Mouse (Mus musculus): Measurements from ENCODE around the gene Plod1. TPM values are rescaled to one million over a fixed set of nuclear protein-coding genes. Genes with fewer than 3 reads are reported as not detected.

Gene Plod1
- total and polyA plus RNA-seq, 3 experiments: 36.4 to 46.5 (median 44.0) TPM

Other genes starting within 250 kb of the Plod1 start
- under 1 TPM in 1 of 2 experiments, not detected in 1; 0.23 TPM for gene Zfp534, start 234.2 kb downstream of the Plod1 start, total RNA-seq (2021)
- gene Zfp534, start 234.2 kb downstream of the Plod1 start, polyA plus RNA-seq (2012; rRNA removed): not detected in 2 replicates
- 1 to 10 TPM; 4.2 to 5.9 TPM for gene Zfp984, start 127.0 kb downstream of the Plod1 start, total RNA-seq (2021)
- gene Zfp984, start 127.0 kb downstream of the Plod1 start, polyA plus RNA-seq (2012; rRNA removed): 0.04 TPM in 1 of 2 replicates, not detected in the other
- 10 to 100 TPM; 22.7 to 25.7 TPM for gene Zfp933, start 88.4 kb downstream of the Plod1 start, total RNA-seq (2021)
- gene Zfp933, start 88.4 kb downstream of the Plod1 start, polyA plus RNA-seq (2012; rRNA removed): 0.75 and 1.2 TPM in 2 replicates
- 10 to 100 TPM; 13.9 to 16.5 TPM for gene Miip, start 68.0 kb downstream of the Plod1 start, total RNA-seq (2021)
- gene Miip, start 68.0 kb downstream of the Plod1 start, polyA plus RNA-seq (2012; rRNA removed): 104 and 123 TPM in 2 replicates
- 10 to 100 TPM in 1 of 2 experiments, 1 to 10 TPM in 1; 7.8 to 11.7 TPM for gene Fv1, start 67.8 kb downstream of the Plod1 start, total RNA-seq (2021)
- gene Fv1, start 67.8 kb downstream of the Plod1 start, polyA plus RNA-seq (2012; rRNA removed): 0.50 and 0.75 TPM in 2 replicates
- 100 to 1,000 TPM; 164 to 221 TPM for gene Mfn2, start 32.1 kb downstream of the Plod1 start, total RNA-seq (2021)
- 77.6 and 98.7 TPM in 2 replicates for gene Mfn2, start 32.1 kb downstream of the Plod1 start, polyA plus RNA-seq (2012; rRNA removed)
- gene 2510039O18Rik, start 4.1 kb upstream of the Plod1 start, total RNA-seq (2021): 10 to 100 TPM; 44.4 TPM
- gene 2510039O18Rik, start 4.1 kb upstream of the Plod1 start, polyA plus RNA-seq (2012; rRNA removed): 119 and 120 TPM in 2 replicates
- gene Nppb, start 49.0 kb upstream of the Plod1 start, total RNA-seq (2021): 1 to 10 TPM in 1 of 2 experiments, not detected in 1; 9.8 TPM
- gene Nppb, start 49.0 kb upstream of the Plod1 start, polyA plus RNA-seq (2012; rRNA removed): not detected in 2 replicates
- not detected for gene Nppa, start 64.0 kb upstream of the Plod1 start, total RNA-seq (2021)
- not detected in 2 replicates for gene Nppa, start 64.0 kb upstream of the Plod1 start, polyA plus RNA-seq (2012; rRNA removed)
- 10 to 100 TPM; 10.4 to 12.2 TPM for gene Clcn6, start 102.1 kb upstream of the Plod1 start, total RNA-seq (2021)
- gene Clcn6, start 102.1 kb upstream of the Plod1 start, polyA plus RNA-seq (2012; rRNA removed): 6.5 and 8.6 TPM in 2 replicates
- gene Mthfr, start 102.3 kb upstream of the Plod1 start, total RNA-seq (2021): 10 to 100 TPM; 29.2 to 39.3 TPM
- 30.2 and 38.2 TPM in 2 replicates for gene Mthfr, start 102.3 kb upstream of the Plod1 start, polyA plus RNA-seq (2012; rRNA removed)
- gene Agtrap, start 151.3 kb upstream of the Plod1 start, total RNA-seq (2021): 10 to 100 TPM; 75.4 to 97.8 TPM
- gene Agtrap, start 151.3 kb upstream of the Plod1 start, polyA plus RNA-seq (2012; rRNA removed): 135 and 174 TPM in 2 replicates
- 10 to 100 TPM; 23.4 to 27.3 TPM for gene Mad2l2, start 193.6 kb upstream of the Plod1 start, total RNA-seq (2021)
- 30.9 and 36.7 TPM in 2 replicates for gene Mad2l2, start 193.6 kb upstream of the Plod1 start, polyA plus RNA-seq (2012; rRNA removed)
- under 1 TPM; 0.14 TPM for gene Draxin, start 193.9 kb upstream of the Plod1 start, total RNA-seq (2021)
- 0.07 and 0.12 TPM in 2 replicates for gene Draxin, start 193.9 kb upstream of the Plod1 start, polyA plus RNA-seq (2012; rRNA removed)
- 10 to 100 TPM; 45.8 to 66.9 TPM for gene Fbxo6, start 215.4 kb upstream of the Plod1 start, total RNA-seq (2021)
- 102 and 123 TPM in 2 replicates for gene Fbxo6, start 215.4 kb upstream of the Plod1 start, polyA plus RNA-seq (2012; rRNA removed)
- gene Fbxo44, start 223.7 kb upstream of the Plod1 start, total RNA-seq (2021): 10 to 100 TPM; 11.4 to 16.3 TPM
- gene Fbxo44, start 223.7 kb upstream of the Plod1 start, polyA plus RNA-seq (2012; rRNA removed): 20.4 and 26.5 TPM in 2 replicates
- 1 to 10 TPM; 3.6 to 9.5 TPM for gene Fbxo2, start 223.9 kb upstream of the Plod1 start, total RNA-seq (2021)
- 2.5 and 5.9 TPM in 2 replicates for gene Fbxo2, start 223.9 kb upstream of the Plod1 start, polyA plus RNA-seq (2012; rRNA removed)